Mouse (Mus musculus): ENCODE results near the gene Tln1.

Tln1 gene

GRCm38 (mm10) chr4:43546375-43547047, 16.0 kb downstream of the Tln1 start:
- peak; percentile 67 to 69 for DNase-seq

GRCm38 (mm10) chr4:43542044-43542443, 20.4 kb downstream of the Tln1 start:
- DNase-seq: no peak

GRCm38 (mm10) chr4:43536031-43536430, 26.5 kb downstream of the Tln1 start:
- no peak for DNase-seq

- no peak for DNase-seq
Observed at GRCm38 (mm10) chr4:43535628-43536027, 26.9 kb downstream of the Tln1 start.

- DNase-seq: peak; percentile 55 to 56
Observed at GRCm38 (mm10) chr4:43533270-43533669, 29.2 kb downstream of the Tln1 start.

GRCm38 (mm10) chr4:43530581-43530980, 31.9 kb downstream of the Tln1 start:
- peak; percentile 81 to 92 for DNase-seq

- DNase-seq: peak in 1 of 2 experiments; percentile 48
Observed at GRCm38 (mm10) chr4:43530081-43530501, 32.4 kb downstream of the Tln1 start.

GRCm38 (mm10) chr4:43528487-43528886, 34.0 kb downstream of the Tln1 start:
- peak in 1 of 2 experiments; percentile 52 for DNase-seq

GRCm38 (mm10) chr4:43527880-43528279, 34.6 kb downstream of the Tln1 start:
- DNase-seq: peak in 1 of 2 experiments; percentile 50

- DNase-seq: peak; percentile 88 to 94
Observed at GRCm38 (mm10) chr4:43519956-43520355, 42.5 kb downstream of the Tln1 start.

GRCm38 (mm10) chr4:43519551-43519950, 42.9 kb downstream of the Tln1 start:
- no peak for DNase-seq

- DNase-seq: no peak
Observed at GRCm38 (mm10) chr4:43515764-43516708, 46.5 kb downstream of the Tln1 start.

GRCm38 (mm10) chr4:43513791-43514190, 48.7 kb downstream of the Tln1 start:
- no peak for DNase-seq

- no peak for DNase-seq
Observed at GRCm38 (mm10) chr4:43513300-43513699, 49.2 kb downstream of the Tln1 start.

- no peak for DNase-seq
Observed at GRCm38 (mm10) chr4:43512653-43513052, 49.8 kb downstream of the Tln1 start.

GRCm38 (mm10) chr4:43511675-43512454, 50.6 kb downstream of the Tln1 start:
- DNase-seq: no peak

GRCm38 (mm10) chr4:43509109-43509508, 53.4 kb downstream of the Tln1 start:
- no peak for DNase-seq

- DNase-seq: peak; percentile 57 to 72
Observed at GRCm38 (mm10) chr4:43508666-43508997, 53.9 kb downstream of the Tln1 start.

- peak in 1 of 2 experiments; percentile 33 for DNase-seq
Observed at GRCm38 (mm10) chr4:43507938-43508665, 54.4 kb downstream of the Tln1 start.

GRCm38 (mm10) chr4:43506536-43507185, 55.8 kb downstream of the Tln1 start, which contains the start of gene Car9:
Gene Car9, plus strand, starts transcription at chr4:43506966.
- no peak for DNase-seq

GRCm38 (mm10) chr4:43506074-43506473, 56.4 kb downstream of the Tln1 start:
- DNase-seq: peak in 1 of 2 experiments; percentile 54

GRCm38 (mm10) chr4:43504269-43504668, 58.2 kb downstream of the Tln1 start:
- DNase-seq: no peak

Data from kidney, postnatal 36 days (tissue).